Mouse (Mus musculus) adrenal gland, postnatal 36 days (tissue): Measurements from ENCODE around the gene Fam98a. TPM values are rescaled to one million over a fixed set of nuclear protein-coding genes. Genes with fewer than 3 reads are reported as not detected.

Experiments used
- DNase-seq, 2 experiments: peaks; one replicate each; pipeline ENCODE4 v3.0.0; 2021; ENCODE audit warnings: mixed read lengths in 1 of 2
- total RNA-seq, 2 experiments: library from RNA; stranded (reverse); gene quantifications; 2 replicates each; pipeline ENCODE4 v1.2.3; 2021

Fam98a gene
- total RNA-seq, 2 experiments from 2014 or later, result 27.1 to 41.8 TPM

DNA sequence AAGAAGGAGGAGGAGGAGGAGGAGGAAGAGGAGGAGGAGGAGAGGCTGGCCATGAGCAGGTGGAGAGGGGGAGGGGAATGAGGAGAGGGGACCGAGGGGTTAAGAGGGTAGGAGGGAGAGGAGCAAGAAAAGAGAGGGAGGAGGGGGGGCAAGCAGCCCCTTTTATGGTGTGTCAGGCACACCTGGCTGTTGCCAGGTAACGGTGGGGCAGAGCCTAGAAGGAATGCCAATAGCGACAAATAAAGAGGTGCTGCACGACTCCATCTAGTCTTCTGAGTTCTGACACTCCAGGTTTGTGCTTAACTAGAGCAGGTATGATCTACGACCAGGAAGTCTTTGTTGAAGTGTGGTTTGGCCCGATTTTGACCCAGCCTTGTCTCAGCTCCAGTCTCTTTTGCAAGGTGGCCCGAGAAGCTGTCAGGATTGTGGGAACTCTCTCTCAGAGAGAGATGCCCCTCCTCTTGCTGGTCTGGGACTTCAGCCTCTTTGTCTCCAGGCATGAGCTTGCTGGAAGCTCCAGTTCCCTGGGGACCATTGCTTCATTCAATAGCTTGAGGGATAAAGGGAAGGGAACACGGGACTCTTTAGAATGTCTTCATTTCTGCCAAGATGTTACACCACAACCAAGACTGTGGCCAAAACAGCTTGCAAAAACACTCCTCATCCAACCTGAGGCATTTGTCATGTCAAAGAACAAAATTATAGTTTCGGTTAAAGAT, 29.2 kb downstream of the Fam98a start:
- DNase-seq, result peak in 1 of 2 experiments; percentile 49

GRCm38 (mm10) chr17:75521236-75521842, 30.4 kb downstream of the Fam98a start:
- DNase-seq, result no peak

DNA sequence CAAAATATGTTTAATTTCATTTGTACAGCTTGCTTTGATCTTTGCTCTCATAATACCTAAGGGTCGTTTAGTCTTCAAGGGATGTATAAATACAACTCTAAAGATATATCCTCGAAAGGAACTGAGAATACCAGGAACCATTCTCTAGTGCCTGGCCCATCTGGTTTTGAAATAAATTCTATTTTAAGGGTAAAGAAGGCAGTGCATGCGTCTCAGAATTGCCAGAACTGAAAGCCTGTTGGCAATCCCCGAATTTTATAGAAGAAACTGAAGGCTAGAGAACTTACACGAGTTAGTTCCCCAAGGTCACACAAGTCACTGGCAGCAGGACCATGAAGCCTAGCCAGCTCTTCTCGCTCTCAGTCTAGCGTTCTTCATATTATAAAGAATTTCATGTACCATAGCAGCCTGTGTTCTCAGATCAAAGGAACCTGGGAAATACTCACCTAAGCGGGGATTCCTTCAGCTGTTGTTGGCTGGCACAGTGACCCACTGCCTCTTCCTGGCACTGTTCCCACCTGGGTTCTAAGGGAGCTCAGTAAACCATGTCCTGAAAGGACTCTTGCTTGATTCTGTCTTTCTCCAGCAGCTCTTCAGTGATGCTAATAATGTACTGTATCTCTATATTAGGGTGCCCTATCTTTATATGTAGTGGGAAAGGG, 32.4 kb downstream of the Fam98a start:
- DNase-seq, result no peak

DNA sequence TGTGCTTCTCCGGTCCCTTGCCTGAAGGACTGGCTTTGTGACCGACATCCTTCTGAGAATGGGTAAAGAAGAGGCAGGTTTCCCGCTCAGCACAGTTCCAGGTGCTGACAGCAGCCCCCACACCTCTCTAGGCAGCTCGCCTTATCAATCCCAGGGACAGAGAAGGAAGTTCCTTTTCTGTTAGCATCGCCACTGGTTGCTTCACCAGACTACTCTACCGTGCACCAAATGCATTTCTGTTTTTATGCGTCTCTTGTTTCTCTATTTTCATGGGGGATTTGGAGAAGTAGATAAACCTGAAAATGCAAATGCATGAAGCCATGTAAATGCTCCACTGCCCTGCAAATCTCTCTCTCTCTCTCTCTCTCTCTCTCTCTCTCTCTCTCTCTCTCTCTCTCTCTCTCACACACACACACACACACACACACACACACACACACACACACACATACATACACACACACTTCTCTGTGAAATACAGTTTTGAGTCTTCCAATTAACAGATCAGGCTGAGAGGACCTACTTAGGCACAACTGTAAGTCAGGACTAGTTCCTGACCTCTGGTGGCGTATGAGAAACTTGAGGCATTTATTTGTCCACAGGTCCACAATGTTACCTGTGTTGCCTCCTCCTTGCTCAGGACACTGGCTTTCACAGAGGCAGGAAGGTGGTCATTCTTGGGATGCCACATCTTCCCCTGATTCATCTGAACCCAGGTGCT, 33.4 kb downstream of the Fam98a start:
- no peak for DNase-seq

DNA sequence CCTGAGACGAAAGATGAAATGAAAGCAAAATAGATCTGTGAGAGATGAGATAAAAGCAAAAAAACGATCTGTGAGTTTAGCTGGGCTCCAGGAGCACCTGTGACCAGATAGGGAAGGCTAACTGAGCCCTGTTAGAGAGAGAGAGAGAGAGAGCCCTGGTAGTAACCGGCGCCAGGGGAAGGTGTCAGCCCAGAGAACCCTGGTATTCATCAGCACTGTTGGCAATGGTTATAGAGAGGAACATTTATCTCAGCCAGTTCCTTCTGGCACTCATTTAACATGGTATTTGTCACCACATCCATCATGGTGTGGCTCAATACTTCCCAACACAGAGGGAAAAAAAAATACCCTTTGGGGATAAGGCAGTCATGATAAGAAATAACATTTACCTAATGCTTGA, 35.2 kb downstream of the Fam98a start:
- peak in 1 of 2 experiments; percentile 24 for DNase-seq

- no peak for DNase-seq
Measured at GRCm38 (mm10) chr17:75509257-75509656, 42.5 kb downstream of the Fam98a start.

GRCm38 (mm10) chr17:75506708-75507641, 44.8 kb downstream of the Fam98a start:
- DNase-seq, result no peak

- no peak for DNase-seq
Measured at GRCm38 (mm10) chr17:75506097-75506675, 45.6 kb downstream of the Fam98a start.

DNA sequence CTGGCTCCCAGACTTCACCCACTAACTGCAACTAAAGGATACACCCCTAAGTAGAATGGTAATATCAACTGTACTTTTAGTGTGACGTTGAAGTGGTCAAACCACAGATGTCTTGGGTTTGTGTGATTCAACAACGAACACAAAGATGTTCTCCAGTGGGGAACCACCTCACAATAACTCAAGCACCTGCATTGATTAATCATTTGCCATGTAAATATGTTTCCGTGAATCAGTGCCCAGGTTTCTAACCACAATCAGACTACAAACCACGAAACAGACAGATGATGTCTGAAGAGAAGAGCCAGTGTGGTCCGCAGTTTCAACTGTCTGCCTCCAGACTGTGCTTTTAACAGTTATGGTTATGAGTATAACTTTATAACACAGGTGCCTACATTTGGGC, 46.7 kb downstream of the Fam98a start:
- no peak for DNase-seq

DNA sequence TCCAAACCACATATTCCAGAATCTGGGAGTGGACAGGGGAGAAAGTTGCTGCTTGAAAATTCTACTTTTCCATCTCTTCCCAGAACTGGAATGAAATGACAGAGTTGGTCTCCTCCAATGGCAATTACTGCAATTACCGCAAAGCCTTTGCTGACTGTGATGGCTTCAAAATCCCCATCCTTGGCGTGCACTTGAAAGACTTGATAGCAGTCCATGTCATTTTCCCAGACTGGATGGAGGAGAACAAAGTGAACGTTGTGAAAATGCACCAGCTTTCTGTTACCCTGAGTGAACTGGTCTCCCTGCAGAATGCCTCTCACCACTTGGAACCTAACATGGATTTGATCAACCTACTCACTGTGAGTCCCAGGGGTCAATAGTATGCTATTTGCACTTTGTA, 48.7 kb downstream of the Fam98a start:
- DNase-seq, result no peak

GRCm38 (mm10) chr17:75498241-75498651, 53.5 kb downstream of the Fam98a start:
- DNase-seq, result no peak

DNA sequence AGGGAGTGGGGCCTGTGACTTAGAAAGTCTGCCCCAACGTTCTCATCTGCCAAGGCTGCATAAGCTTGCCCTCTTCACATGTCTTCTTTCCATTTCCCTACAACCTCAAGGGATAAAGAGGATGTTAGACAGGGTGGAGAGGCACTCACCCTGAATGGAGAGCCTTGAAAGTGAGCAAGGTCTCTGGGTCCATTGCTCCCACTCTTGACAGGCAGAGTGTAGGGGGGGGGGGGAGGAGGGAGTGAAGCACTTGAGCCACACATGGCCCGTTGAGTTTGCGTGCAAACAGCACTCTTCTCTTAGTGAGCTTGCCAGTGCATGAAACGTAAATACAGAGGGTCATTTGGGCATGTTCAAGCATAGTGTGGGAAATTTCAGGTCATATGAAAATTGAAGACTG, 56.5 kb downstream of the Fam98a start:
- no peak for DNase-seq

Other genes starting within 250 kb of the Fam98a start
- 10 to 100 TPM; 13.3 to 23.5 TPM for gene Rasgrp3, start 116.0 kb downstream of the Fam98a start, total RNA-seq